Mouse (Mus musculus): ENCODE results near the gene Hmbs.
"Not testable (repeated sequence)": the region's sequence is repeated elsewhere in the genome, so short reads cannot be mapped to it uniquely, and the experiment has no call there.

Gene Hmbs

GRCm38 (mm10) chr9:44343781-44344421 is at the start of gene Hmbs:
TSS of gene Hmbs (minus strand) at chr9:44344228.
- peak; percentile 95 for DNase-seq

- DNase-seq = peak; percentile 77 to 92
These were observed 47.4 kb upstream of the Hmbs start for GRCm38 (mm10) chr9:44391466-44391865.

- DNase-seq = peak; percentile 62 to 80
These were observed 45.2 kb upstream of the Hmbs start for GRCm38 (mm10) chr9:44389273-44389672.

GRCm38 (mm10) chr9:44387221-44387620 is 43.2 kb upstream of the Hmbs start:
- DNase-seq = peak; percentile 62 to 78

- DNase-seq = no peak
These were observed 40.6 kb upstream of the Hmbs start for GRCm38 (mm10) chr9:44384596-44384995.

GRCm38 (mm10) chr9:44379862-44380261 is 35.8 kb upstream of the Hmbs start:
- DNase-seq = no peak

GRCm38 (mm10) chr9:44379054-44379834 is 35.2 kb upstream of the Hmbs start, which contains the start of gene Hyou1:
TSS of gene Hyou1 (plus strand) at chr9:44379490.
- DNase-seq = peak; percentile 99

- no peak for DNase-seq
These were observed 34.2 kb upstream of the Hmbs start for GRCm38 (mm10) chr9:44378153-44378730.

GRCm38 (mm10) chr9:44377335-44377734 is 33.3 kb upstream of the Hmbs start:
- DNase-seq = not testable (repeated sequence)

GRCm38 (mm10) chr9:44376141-44376540 is 32.1 kb upstream of the Hmbs start:
- no peak for DNase-seq

- DNase-seq = no peak
These were observed 29.4 kb upstream of the Hmbs start for GRCm38 (mm10) chr9:44373386-44373785.

GRCm38 (mm10) chr9:44364480-44364879 is 20.5 kb upstream of the Hmbs start:
- DNase-seq = peak; percentile 38 to 77

- DNase-seq = not testable (repeated sequence)
These were observed 17.9 kb upstream of the Hmbs start for GRCm38 (mm10) chr9:44361931-44362330.

GRCm38 (mm10) chr9:44361190-44361917 is 17.3 kb upstream of the Hmbs start, which contains the start of gene Vps11:
TSS of gene Vps11 (minus strand) at chr9:44361670.
- DNase-seq = peak; percentile 95 to 97

GRCm38 (mm10) chr9:44357207-44357606 is 13.2 kb upstream of the Hmbs start:
- DNase-seq = peak in 1 of 2 experiments; percentile 23

GRCm38 (mm10) chr9:44353142-44353541 is 9.1 kb upstream of the Hmbs start:
- no peak for DNase-seq

GRCm38 (mm10) chr9:44352337-44352736 is 8.3 kb upstream of the Hmbs start:
- no peak for DNase-seq

GRCm38 (mm10) chr9:44351396-44351795 is 7.4 kb upstream of the Hmbs start:
- DNase-seq = no peak

- no peak for DNase-seq
These were observed 4.5 kb upstream of the Hmbs start for GRCm38 (mm10) chr9:44348546-44348945.

- no peak for DNase-seq
These were observed 3.6 kb upstream of the Hmbs start for GRCm38 (mm10) chr9:44347621-44348020.

GRCm38 (mm10) chr9:44347166-44347565 is 3.1 kb upstream of the Hmbs start:
- peak in 1 of 2 experiments; percentile 32 for DNase-seq

- DNase-seq = peak in 1 of 2 experiments; percentile 25
These were observed 1.8 kb upstream of the Hmbs start for GRCm38 (mm10) chr9:44345570-44346433.
